Mouse (Mus musculus): Measurements from ENCODE around the gene Zfp715. TPM values are rescaled to one million over a fixed set of nuclear protein-coding genes. Genes with fewer than 3 reads are reported as not detected.
A peak's percentile ranks its signal among the peaks of the same experiment; 100 is the strongest.
"Not testable (repeated sequence)": the region's sequence is repeated elsewhere in the genome, so short reads cannot be mapped to it uniquely, and the experiment has no call there.

Zfp715 gene
- polyA plus RNA-seq, 1 experiment: 2.0 TPM

DNA sequence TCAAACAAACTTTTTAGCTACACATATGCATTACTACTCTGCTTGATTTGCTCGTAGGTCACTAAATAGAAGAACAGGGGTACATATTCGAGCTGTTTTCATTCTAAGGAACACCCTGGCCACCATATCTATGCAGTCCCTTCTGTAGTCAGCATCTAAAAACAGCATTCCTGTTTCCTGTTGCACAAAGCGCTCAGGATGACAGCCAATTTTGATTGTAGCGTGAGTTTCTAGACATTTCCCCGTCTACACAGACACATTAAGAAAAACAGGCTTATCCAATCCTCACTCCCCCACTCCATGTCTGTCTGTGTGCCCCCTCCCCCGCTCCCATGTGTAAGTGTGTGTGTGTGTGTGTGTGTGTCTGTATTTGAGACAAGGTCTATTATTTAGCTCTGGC, 1.5 kb downstream of the Zfp715 start:
- WGBS: 74% methylated on average over 6 of the region's 6 CpGs
- DNase-seq (ENCODE audit: low read depth, low spot score): no peak

DNA sequence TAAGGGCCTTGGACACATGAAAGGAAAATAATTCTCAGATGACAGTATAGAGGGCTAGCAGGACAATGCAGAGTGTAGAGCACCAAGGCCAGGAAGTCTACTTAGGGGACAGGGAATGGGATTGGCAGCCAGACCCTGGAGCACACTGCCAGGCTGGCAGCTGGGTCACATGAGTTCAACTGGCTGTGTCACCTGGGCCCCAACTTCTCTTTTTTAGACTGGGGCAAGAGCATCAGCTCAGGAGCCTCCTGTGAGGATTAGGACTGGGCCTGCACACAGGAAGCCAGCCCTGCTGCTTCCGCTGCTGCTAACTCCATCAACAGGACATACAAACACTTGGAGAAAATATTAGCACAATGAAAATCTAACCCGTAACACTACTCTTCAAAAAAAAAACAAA, 4.0 kb downstream of the Zfp715 start:
- WGBS: 87% methylated on average over 2 of the region's 2 CpGs
- no peak for DNase-seq (ENCODE audit: low read depth, low spot score)

DNA sequence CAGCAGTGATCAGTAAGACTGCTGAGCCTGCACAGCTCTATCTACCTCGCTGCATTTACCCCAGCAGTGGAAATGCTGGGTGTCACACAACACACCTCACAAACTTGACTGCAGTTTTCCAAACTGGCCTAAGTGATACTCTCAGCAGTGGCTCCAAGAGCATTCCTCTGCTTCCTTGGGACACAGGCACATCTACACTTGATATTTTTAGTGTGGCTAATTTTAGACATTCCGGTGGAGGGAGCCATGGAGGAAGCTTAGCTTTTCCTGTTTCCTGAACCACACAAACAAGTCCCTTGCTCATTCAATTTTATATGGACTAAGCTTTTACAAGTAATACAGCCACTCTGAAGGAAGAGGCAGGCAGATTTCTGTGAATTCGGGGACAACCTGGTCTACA, 7.9 kb downstream of the Zfp715 start:
- no peak for DNase-seq (ENCODE audit: low read depth, low spot score)
- 65% methylated on average over 3 of the region's 3 CpGs for WGBS

DNA sequence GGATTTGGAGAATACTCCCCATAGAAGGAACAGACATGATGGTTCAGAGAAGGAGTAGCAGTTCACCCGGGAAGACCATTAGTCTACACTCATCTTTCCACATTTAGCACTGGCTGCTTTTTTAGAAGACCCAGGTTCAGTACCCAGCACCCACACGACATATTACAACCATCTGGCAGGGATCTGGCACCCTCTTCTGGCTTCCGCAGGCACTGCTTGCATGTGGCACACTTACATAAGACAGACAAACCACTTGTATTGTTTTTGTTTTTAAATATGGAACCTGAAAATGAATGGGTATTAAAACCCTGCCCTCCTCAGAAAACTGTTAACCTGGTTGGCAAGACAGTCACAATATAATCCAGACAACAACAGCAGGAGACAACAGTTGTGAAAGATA, 21.6 kb downstream of the Zfp715 start:
- WGBS: 94% methylated on average over 3 of the region's 3 CpGs
- no peak for DNase-seq (ENCODE audit: low read depth, low spot score)

- WGBS: 11% methylated on average over 18 of the region's 18 CpGs
- DNase-seq (ENCODE audit: low read depth, low spot score): peak; percentile 28
These were observed 30.1 kb downstream of the Zfp715 start for GRCm38 (mm10) chr7:43282859-43283595.

DNA sequence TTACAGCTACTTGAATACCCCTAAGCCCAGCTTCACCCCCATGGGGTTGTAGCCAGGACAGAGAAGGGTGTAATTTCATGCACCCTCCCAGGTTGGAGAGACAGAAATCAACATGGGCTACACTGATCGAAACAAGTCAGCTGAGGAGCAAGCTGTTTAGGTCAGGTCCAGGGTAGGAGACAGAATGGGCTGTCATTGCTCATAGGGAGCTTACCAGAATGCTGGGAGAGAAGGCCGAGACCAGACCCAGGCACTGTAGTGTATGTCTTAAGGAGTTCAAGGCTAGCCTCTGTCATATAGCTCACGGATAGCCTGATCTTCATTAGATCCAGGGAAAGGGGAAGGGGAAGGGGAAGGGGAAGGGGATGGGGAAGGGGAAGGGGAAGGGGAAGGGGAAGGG, 30.6 kb downstream of the Zfp715 start:
- DNase-seq (ENCODE audit: low read depth, low spot score): no peak
- WGBS: 90% methylated on average over 3 of the region's 3 CpGs

DNA sequence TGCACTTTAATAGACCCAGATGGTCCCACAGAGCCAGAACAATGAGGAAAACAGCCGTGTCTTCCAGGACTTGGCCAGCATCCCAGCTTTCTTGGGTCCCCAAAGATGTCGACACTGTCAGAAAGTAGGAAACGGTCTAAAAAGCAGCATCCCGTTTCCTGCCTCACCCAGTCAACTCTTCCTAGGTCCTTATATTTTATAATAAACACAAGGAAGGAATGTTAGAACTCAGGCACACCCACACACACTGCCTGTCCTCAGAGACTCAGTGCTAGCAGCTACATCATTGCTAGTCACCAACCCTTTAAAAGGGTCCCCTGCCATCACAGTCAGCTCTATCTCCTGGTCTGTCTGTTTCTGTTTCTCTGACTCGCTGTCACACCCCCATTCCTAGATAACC, 35.7 kb downstream of the Zfp715 start:
- no peak for DNase-seq (ENCODE audit: low read depth, low spot score)
- 40% methylated on average over 5 of the region's 5 CpGs for WGBS

DNA sequence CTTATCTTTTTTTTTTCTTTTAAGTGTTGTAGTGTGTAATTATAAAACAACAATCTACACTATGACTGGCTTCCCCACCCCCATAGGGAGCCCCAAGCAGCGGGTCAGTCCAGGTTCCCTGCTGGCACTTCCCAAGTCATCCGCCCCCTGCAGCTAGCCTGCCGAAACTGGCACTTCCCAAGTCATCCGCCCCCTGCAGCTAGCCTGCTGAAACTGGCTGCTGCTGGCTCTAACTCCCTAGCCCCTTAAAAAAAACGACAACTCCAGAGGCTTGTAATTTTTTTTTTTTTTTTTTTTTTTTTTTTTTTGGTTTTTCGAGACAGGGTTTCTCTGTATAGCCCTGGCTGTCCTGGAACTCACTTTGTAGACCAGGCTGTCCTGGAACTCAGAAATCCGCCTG, 36.9 kb downstream of the Zfp715 start:
- 66% methylated on average over 7 of the region's 7 CpGs for WGBS
- not testable (repeated sequence) for DNase-seq (ENCODE audit: low read depth, low spot score)

DNA sequence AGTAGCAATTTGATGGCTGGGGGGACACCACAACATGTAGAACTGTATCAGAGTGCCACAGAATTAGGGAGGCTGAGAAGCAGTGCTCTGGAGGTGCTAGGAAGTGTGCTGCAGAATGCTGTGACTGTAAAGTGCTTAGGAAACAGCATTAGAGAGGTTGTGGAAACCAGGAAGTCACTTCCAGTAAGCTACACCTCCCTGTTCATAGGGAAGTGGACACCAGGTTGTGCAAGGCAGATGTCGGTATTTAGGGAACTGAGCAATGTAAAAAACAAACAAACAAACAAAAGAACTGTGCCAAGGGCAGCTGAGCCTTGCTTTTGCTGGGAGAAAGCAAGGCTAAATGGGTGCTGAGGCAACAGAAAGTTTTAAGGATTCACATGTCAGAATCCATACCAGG, 39.6 kb downstream of the Zfp715 start:
- WGBS: 41% methylated on average over 1 of the region's 1 CpGs
- no peak for DNase-seq (ENCODE audit: low read depth, low spot score)

DNA sequence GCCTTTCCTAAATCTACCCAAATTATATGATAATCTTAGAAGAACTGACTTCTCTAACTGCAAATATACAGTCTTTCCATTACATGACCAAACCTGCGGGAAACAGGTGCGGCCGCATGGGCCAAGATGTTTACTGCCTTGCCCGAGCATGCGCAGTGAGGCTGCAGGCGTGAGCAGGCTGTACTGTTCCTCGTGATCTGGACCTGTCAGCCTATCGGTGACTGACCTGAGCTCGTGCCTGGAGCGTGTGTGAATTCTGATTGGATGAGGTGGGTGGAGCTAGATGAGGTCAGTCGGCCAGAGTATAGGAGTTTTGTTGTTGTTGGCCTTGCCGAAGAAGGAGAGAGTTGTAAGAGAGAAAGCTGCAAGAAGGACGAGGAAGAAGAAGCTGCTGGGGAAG, 45.7 kb downstream of the Zfp715 start:
- not testable (repeated sequence) for DNase-seq (ENCODE audit: low read depth, low spot score)
- WGBS: 86% methylated on average over 13 of the region's 13 CpGs

- 79% methylated on average over 7 of the region's 7 CpGs for WGBS
- no peak for DNase-seq (ENCODE audit: low read depth, low spot score)
These were observed 59.6 kb downstream of the Zfp715 start for GRCm38 (mm10) chr7:43253540-43253939.

GRCm38 (mm10) chr7:43250718-43251117, 62.4 kb downstream of the Zfp715 start:
- 63% methylated on average over 1 of the region's 1 CpGs for WGBS

More at GRCm38 (mm10) chr7:43250718-43251117, 62.4 kb downstream of the Zfp715 start:
- not testable (repeated sequence) for DNase-seq (ENCODE audit: low read depth, low spot score)

Other genes with a start within 250 kb of the Zfp715 start
- gene Zfp936, start 199.1 kb downstream of the Zfp715 start, polyA plus RNA-seq (2012; rRNA removed): not detected in 2 replicates
- 2.0 and 5.1 TPM in 2 replicates for gene Siglecf, start 38.0 kb upstream of the Zfp715 start, polyA plus RNA-seq (2012; rRNA removed)
- gene Siglecg, start 94.9 kb upstream of the Zfp715 start, polyA plus RNA-seq (2012; rRNA removed): 12.5 and 15.7 TPM in 2 replicates
- gene Lim2, start 114.4 kb upstream of the Zfp715 start, polyA plus RNA-seq (2012; rRNA removed): not detected in 2 replicates
- 23.8 and 26.9 TPM in 2 replicates for gene Nkg7, start 123.8 kb upstream of the Zfp715 start, polyA plus RNA-seq (2012; rRNA removed)
- not detected in 2 replicates for gene Cldnd2, start 127.5 kb upstream of the Zfp715 start, polyA plus RNA-seq (2012; rRNA removed)
- gene Etfb, start 130.8 kb upstream of the Zfp715 start, polyA plus RNA-seq (2012; rRNA removed): 95.4 and 114 TPM in 2 replicates
- gene Gm45233, start 130.8 kb upstream of the Zfp715 start, polyA plus RNA-seq (2012; rRNA removed): 0.33 TPM in 1 of 2 replicates, not detected in the other
- 2.0 and 2.2 TPM in 2 replicates for gene Vsig10l, start 149.9 kb upstream of the Zfp715 start, polyA plus RNA-seq (2012; rRNA removed)
- 1.2 and 1.8 TPM in 2 replicates for gene Iglon5, start 176.8 kb upstream of the Zfp715 start, polyA plus RNA-seq (2012; rRNA removed)
- gene 4931406B18Rik, start 192.6 kb upstream of the Zfp715 start, polyA plus RNA-seq (2012; rRNA removed): not detected in 2 replicates
- gene Cd33, start 231.1 kb upstream of the Zfp715 start, polyA plus RNA-seq (2012; rRNA removed): 2.2 and 5.0 TPM in 2 replicates
- 0.83 and 1.3 TPM in 2 replicates for gene Zfp658, start 249.0 kb upstream of the Zfp715 start, polyA plus RNA-seq (2012; rRNA removed)

All from large intestine, adult 2 months (tissue).